Mouse (Mus musculus) mouse trophoblast stem cell (cell line): ENCODE data around the gene Ndufa11.

Source experiments
- in situ Hi-C, 2 experiments: fragments of 300-500 bp; cut with MseI, MboI; formaldehyde crosslinking; loops; 2 replicates in 1 of 2; 3 replicates in 1 of 2; pipeline ENCODE4 v1.15.1; 2025

Ndufa11 gene

DNA sequence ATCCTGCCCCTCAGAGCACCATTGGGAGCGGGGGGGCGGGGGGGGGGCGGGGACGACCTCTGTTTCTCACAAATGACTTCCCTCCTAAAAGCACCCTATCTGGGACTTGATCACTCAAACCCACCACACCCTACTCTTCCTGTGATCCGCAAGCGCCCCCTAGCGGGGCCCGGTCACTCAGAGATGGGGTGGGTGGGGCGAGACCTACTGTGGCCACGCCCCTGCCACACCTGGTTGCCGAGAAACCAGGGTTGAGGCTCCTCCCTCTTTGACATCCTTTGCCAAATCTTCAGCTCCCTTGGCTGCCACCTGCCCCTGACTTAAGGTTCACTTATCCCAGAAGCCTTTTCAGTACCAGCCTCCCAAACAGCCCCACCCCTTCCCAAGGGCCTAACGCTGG lies 40.6 kb downstream of the Ndufa11 start:
- in situ Hi-C loops: no loop called here

DNA sequence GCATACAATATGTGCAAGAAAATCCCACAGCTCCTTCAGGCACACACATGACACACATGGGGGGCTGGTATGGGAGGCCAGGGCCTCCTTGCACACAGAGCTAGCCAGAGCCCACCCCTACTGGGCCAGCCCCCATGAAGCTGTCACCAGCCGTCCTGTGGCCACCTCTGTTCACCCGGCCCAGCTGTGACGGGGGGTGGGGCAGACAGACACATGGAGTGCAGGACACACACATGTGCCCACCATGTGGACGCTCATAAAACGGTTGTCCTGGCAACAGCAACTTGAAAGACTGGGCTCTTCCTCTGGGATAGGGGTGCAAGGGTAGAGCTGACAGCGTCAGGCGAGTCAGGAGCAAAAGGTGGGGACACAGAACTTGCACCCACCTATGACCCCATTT lies 41.7 kb downstream of the Ndufa11 start:
- in situ Hi-C loops: no loop called here

DNA sequence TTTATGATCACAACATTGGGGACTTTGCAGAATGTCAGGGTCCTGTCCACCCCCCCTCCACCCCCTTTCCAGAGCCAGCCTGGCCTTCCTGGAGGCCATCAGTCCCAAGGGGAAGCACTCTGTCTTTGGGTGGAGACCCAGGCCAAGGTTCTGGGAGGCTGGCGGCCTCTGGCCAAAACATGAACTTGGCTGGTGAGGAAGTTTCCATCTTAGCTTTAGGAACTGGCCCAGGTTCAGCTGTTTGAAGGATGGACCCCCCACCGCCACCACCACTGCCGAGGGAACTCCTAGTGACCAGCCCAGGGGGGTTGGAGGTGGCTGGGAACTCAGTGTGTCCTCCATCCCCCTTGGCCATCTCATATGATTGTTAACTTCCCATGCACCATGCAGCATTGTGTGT lies 43.5 kb downstream of the Ndufa11 start:
- in situ Hi-C loops: no loop called here

DNA sequence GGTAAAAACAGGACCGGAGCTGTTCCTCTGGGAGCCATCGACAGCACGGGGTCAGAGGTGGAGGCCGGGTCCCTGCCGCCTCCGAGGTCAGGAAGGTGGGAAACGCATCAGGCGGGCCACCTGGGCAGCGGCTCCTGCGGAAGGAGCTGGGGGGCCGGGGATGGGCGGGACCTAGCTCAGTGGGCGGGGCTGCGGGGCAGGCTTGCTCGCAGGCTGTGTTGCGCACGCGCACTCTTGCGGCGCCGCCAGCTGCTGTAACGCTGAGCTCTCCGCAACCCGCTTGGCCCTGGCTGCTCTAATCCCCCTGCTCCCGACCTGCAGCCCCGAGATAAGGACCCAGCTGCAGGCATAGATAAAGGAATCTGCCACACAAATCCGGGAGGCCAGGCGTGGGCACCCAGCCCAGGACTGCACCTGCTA lies 44.4 kb downstream of the Ndufa11 start:
- in situ Hi-C loops: no loop called here

DNA sequence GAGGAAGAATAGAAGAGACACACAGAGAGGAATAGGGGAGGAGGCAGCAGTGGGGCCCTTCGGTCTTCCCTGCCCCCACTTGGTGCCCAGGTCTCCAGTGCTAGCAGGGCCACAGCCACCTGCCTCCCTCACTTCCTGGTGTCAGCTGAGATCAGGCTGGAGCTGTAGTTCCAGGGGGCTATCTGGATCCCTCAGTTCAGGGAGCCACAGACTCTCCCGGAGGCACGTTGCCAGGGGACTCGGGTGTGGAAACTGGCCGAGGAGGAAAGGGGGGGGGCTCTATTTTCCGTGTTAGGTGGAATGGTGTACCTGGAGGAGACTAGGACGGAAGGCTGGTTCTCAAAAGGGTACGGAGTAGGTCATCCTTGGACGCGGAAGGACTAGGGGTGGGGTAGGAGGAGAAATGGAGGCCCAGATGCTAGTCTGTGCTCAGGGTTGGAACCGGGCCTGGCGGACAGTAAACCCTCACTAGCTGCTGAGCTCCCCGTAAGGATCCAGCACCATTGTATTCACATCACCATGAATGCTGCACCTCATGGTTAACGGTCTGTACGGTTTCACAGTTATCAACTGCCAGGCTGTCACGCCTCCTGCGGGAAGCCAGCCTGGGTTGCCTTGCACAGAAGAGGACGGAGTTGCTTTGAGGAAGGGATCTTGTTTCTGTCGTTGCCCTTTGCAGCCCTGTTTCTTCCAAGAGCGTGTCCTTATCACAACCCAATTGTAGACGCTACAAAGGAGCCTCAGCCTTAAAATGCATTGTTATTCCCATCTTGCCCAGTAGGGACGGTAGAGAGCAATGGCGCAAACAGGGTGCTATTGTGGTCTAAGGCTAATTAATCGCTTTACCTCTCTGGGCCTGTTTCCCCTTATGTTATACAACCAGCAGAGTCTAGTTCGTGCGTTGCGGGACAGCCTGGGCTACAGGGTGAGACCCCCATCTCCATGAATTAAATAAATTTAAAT lies 45.5 kb downstream of the Ndufa11 start:
- in situ Hi-C loops: no loop called here

DNA sequence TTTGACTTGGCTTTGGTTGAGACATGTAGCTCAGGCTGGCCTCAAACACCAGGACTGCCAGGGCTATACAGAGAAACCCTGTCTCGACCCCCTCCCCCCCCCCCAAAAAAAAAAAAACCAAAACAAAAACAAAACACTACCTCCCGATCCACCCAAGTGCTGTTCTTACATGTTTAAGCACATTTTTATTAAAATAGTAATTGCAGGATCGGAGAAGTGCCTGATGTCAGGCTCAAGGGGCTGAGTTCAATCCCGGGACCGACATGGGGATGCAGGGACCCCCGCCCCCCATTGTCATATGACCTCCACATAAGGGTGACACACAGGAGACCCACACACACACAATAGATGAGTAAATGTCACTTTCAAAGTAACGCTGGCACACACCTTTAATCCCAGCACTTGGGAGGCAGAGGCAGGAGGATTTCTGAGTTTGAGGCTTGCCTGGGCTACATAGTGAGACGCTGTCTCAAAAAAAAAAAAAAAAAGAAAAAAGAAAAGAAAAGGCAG lies 46.2 kb downstream of the Ndufa11 start:
- in situ Hi-C loops: no loop called here

DNA sequence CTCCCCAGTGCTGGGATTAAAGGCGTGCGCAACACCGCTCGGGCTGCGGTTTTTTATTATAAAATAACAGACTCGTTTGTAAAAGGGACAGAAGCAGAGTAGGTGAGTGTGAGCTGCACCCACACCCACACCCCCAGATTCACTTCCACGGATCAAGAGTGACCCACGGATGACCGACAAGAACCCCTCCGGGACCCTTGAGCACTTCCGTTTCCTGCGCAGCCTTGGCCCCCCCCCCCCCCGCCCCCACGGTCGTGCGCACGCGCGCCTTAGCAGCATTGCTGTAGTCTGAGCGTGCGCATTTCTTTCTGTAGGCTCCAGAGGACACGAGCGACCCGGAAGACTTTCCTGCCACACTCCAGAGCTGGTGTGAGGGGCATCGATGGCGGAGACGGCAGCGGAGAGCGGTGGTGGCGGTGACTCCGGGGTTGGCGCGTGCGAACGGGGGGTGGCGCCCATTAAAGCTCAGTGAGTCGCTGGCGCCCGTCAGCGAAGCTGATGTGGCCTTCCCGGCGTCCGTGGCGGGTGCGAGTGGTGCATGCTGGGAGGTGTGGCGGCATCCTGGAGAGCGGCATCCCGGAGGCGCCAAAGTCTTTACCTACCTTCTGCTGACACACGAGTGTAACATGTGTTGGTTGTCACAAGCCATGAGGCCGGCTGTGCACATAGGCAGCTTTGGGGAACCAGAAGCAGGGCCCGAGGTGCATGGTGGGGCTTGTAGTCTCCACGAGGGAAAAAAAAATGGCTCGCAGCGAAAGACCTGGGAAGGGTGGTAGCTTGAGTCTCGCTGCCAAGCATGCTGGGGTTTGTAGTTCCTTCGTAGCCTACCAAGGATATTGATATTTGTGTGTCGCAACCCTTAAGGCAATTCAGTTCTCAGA lies 47.1 kb downstream of the Ndufa11 start, which contains the start of gene Dus3l:
Dus3l (plus strand) TSS at position 284 of the 881 bp plus-strand sequence.
- in situ Hi-C loops: no loop called here

DNA sequence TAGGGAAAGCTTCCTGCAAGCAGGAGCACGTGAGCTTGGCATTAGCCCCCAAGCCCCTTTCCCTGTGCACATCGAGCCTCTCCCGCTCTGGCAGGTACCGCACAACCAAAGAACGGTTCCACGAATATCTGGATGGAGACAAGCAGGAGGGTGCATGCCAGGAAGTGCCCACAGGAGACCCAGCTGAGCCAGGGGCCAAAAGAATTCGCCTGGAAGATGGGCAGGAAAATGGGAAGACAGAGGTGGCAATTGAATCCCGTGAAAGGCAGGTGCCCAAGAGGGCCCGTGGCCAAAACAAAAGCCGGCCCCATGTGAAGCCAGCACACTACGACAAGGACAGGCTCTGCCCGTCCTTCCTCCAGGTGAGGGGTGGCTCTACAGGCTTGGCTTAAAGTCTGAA lies 47.9 kb downstream of the Ndufa11 start:
- in situ Hi-C loops: no loop called here

DNA sequence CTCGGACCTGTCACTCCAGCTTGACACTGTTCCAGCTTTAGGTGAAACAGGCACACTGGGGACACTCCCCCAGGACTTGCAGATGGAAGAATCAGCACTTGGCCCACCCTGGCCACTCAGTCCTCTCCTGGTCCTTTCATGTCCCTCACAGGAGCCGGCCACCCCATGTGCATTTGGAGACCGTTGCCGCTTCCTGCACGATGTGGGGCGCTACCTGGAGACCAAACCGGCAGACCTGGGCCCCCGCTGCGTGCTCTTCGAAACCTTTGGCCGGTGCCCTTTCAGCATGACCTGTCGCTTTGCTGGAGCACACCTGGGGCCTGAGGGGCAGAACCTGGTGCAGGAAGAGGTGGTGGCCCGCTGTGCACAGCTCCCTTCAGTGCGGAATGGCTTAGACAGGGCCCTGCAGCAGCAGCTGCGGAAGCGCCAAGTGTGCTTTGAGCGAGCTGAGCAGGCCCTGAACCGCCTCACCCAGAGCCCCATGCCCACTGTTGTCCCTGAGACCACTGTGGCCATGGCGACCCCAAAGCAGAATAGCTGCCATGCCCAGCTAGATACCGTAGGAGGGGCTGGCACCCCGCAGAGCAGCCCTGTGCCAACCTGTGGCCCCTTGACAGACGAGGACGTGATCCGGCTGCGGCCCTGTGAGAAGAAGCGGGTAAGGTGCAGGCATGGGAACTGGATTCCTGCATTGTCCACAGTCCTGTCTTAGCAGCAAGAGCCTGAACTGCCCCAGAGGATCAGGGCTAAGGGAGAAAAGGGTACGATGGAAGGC lies 49.3 kb downstream of the Ndufa11 start:
- in situ Hi-C loops: no loop called here

DNA sequence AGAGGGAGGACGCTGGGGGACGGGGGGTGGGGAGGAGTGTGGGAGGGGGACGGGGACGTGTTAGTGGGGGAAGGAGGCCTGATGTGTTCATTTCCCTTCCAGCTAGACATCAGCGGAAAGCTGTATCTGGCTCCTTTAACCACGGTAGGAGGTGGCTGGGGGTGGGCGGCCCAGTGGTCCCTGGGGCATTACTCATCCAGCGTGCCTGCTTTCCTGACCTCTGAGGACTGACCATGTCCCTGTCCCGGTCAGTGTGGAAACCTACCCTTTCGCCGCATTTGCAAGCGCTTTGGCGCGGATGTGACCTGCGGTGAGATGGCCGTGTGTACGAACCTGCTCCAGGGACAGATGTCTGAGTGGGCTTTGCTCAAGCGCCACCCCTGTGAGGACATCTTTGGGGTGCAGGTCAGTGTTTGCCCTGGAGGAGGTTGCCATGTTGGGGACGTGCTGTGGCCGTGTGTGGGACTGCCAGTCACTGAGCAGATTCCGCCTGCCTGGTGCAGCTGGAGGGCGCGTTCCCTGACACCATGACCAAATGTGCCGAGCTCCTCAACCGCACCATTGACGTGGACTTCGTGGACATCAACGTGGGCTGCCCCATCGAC lies 50.1 kb downstream of the Ndufa11 start:
- in situ Hi-C loops: no loop called here

DNA sequence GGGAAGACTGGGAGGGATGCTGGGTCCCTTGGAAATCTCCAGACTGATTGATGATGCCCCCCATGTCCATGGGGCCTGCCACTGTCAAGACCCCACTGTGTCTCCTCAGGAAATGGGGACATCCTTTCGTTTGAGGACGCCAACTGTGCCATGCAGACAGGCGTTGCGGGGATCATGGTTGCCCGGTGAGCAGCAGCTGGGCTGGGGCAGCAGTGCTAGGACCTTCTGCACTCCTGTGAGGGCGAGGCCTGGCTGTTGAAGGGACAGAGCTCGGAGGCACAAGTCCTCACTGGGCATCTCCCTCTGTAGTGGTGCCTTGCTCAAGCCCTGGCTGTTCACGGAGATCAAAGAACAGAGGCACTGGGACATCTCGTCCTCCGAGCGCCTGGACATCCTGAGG lies 51.4 kb downstream of the Ndufa11 start:
- in situ Hi-C loops: no loop called here

DNA sequence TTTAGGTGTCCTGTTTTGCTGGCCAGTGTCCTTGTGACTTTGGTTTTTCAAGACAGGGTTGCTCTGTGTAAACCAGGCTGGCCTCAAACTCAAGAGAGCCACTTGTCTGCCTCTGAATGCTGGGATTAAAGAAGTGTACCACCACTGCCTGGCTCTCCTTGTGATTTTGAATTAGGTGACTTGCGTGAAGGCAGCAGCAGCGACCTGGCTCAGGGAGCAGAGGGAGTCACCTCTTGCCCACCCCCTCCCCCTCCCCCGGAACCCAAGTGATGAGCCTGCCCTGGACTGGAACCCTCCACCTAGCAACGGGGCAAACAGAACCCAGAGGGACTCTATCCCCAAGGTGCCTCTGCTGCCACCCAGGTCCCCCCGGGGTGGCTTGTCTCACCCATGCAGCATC lies 52.4 kb downstream of the Ndufa11 start, which contains the start of gene Prr22:
Prr22 (plus strand) TSS at position 301 of the 400 bp plus-strand sequence.
- in situ Hi-C loops: no loop called here
